ENCODE assay signal across 21 mouse cellular contexts in genomic region chr9:121065383-121065978, GRCm38 (mm10).
DNase-seq lines count a peak whose midpoint lies in the region; ATAC-seq lines count a peak whose summit lies in the region.
"Had no signal": no experiment of that assay in that cellular context is flagged by ENCODE, and none has a peak within 500 bp of the region (broad histone marks: within the 10 kb centered on the region; RNA-seq: fewer than 3 reads in every experiment).

No protein-coding gene starts in this region.

- H3K4me1 ChIP-seq in limb, embryonic 12.5 days (replicated peaks) = peaks cover 43% of the 10 kb centered on the region
- peaks cover 37% of the 10 kb centered on the region for H3K4me1 ChIP-seq in limb, embryonic 10.5 days
- H3K4me1 ChIP-seq in kidney, embryonic 16.5 days (ENCODE audit: insufficient read depth, low read length) = peaks cover 20% of the 10 kb centered on the region

- peak overlapping the region; percentile 50; the same call in 1 of the 2 replicates for H3K27ac ChIP-seq in limb, embryonic 12.5 days
- H3K27ac ChIP-seq in limb, embryonic 10.5 days = no peak overlapping the region
- no peak overlapping the region for H3K27ac ChIP-seq in kidney, embryonic 16.5 days (ENCODE audit: low read length)
- H3K27ac ChIP-seq: embryonic facial prominence, embryonic 13.5 days; forebrain, embryonic 13.5 days; heart, embryonic 10.5 days; hindbrain, embryonic 13.5 days; hindbrain, postnatal 0 days had no signal

- no peaks in the 10 kb centered on the region for H3K36me3 ChIP-seq in limb, embryonic 12.5 days
- no peaks in the 10 kb centered on the region for H3K36me3 ChIP-seq in limb, embryonic 10.5 days
- H3K36me3 ChIP-seq in kidney, embryonic 16.5 days (ENCODE audit: insufficient read depth, low read length) = no peaks in the 10 kb centered on the region
- H3K36me3 ChIP-seq: embryonic facial prominence, embryonic 13.5 days; G1E; heart, embryonic 10.5 days; hindbrain, embryonic 13.5 days had no signal

- DNase-seq in cerebellum, adult 11-12 months = peak; percentile 39
- DNase-seq in cerebellum, adult 9-11 months = no peak
- DNase-seq in cerebellum, postnatal 36 days = peak; percentile 29 to 42
- no peak for DNase-seq in cerebellum, postnatal 10 days
- no peak for DNase-seq in limb, embryonic 10.5 days (ENCODE audit: low spot score)
- no peak for DNase-seq in left cerebral cortex, postnatal 4 days
- DNase-seq: adrenal gland, postnatal 14 days; B cell, adult 2 months; forebrain, postnatal 0 days; heart, adult 18-20 months; heart, postnatal 10 days; kidney, adult 11 months had no signal

- no peak overlapping the region for H3K4me3 ChIP-seq in limb, embryonic 12.5 days (replicated peaks)
- H3K4me3 ChIP-seq in limb, embryonic 10.5 days = no peak overlapping the region
- no peak overlapping the region for H3K4me3 ChIP-seq in kidney, embryonic 16.5 days (ENCODE audit: low read length)
- H3K4me3 ChIP-seq: embryonic facial prominence, embryonic 13.5 days; forebrain, embryonic 13.5 days; heart, embryonic 10.5 days; hindbrain, embryonic 13.5 days had no signal

- ATAC-seq in limb, embryonic 12.5 days (ENCODE audit: insufficient number of reproducible peaks, insufficient read depth, low FRiP score, low TSS enrichment, low read depth) = no peak
- no peak for ATAC-seq in kidney, embryonic 16.5 days (ENCODE audit: low FRiP score, low TSS enrichment)
- ATAC-seq: CD4-positive, CD25-positive, alpha-beta regulatory T cell, adult 4 months; forebrain, embryonic 13.5 days; forebrain, postnatal 0 days; hindbrain, postnatal 0 days had no signal

- no peak overlapping the region for H3K9ac ChIP-seq in limb, embryonic 12.5 days (replicated peaks)
- H3K9ac ChIP-seq in kidney, embryonic 16.5 days (replicated peaks; ENCODE audit: low read length) = no peak overlapping the region
- H3K9ac ChIP-seq: embryonic facial prominence, embryonic 13.5 days; forebrain, embryonic 13.5 days; forebrain, postnatal 0 days; hindbrain, embryonic 13.5 days had no signal

- no peak overlapping the region for H3K4me2 ChIP-seq in limb, embryonic 12.5 days
- no peak overlapping the region for H3K4me2 ChIP-seq in kidney, embryonic 16.5 days (replicated peaks; ENCODE audit: low read depth, low read length)
- H3K4me2 ChIP-seq: embryonic facial prominence, embryonic 13.5 days; forebrain, embryonic 13.5 days; hindbrain, embryonic 13.5 days had no signal

- 54% methylated on average over 10 of the region's 10 CpGs for WGBS in limb, embryonic 12.5 days
- 72% methylated on average over 10 of the region's 10 CpGs for WGBS in limb, embryonic 10.5 days
- 82% methylated on average over 10 of the region's 10 CpGs for WGBS in kidney, embryonic 16.5 days

- intact Hi-C loops in left cerebral cortex, postnatal 4 days (cut with DNase I) = no loop called here

- H3K9me3 ChIP-seq in limb, embryonic 12.5 days = no peaks in the 10 kb centered on the region
- H3K9me3 ChIP-seq in limb, embryonic 10.5 days (replicated peaks) = no peaks in the 10 kb centered on the region
- no peaks in the 10 kb centered on the region for H3K9me3 ChIP-seq in kidney, embryonic 16.5 days (ENCODE audit: low read length)
- H3K9me3 ChIP-seq: embryonic facial prominence, embryonic 13.5 days; forebrain, embryonic 13.5 days; G1E; heart, embryonic 10.5 days; hindbrain, embryonic 13.5 days had no signal

- H3K27me3 ChIP-seq in limb, embryonic 12.5 days = 0 out of 2 replicates have a peak, but pooled peaks cover 5% of the 10 kb centered on the region
- peaks cover 3% of the 10 kb centered on the region; the same call in 1 of the 2 replicates for H3K27me3 ChIP-seq in limb, embryonic 10.5 days (ENCODE audit: low read depth, poor library complexity, severe bottlenecking)
- no peaks in the 10 kb centered on the region for H3K27me3 ChIP-seq in kidney, embryonic 16.5 days (ENCODE audit: insufficient read depth, low read length)
- H3K27me3 ChIP-seq: embryonic facial prominence, embryonic 13.5 days; hindbrain, embryonic 13.5 days had no signal

Comparison
In these comparisons a context has a peak if more than half of its experiments do, and no peak if none do; other contexts are left out.
1. DNase-seq: peak in cerebellum, adult 11-12 months (single experiment) and cerebellum, postnatal 36 days (2 of 2); none in cerebellum, adult 9-11 months (single experiment), cerebellum, postnatal 10 days (0 of 2), limb, embryonic 10.5 days (single experiment) and left cerebral cortex, postnatal 4 days (single experiment).